Mouse (Mus musculus): ENCODE measurements around the gene 4833439L19Rik.
A peak's percentile ranks its signal among the peaks of the same experiment; 100 is the strongest.

- TF ChIP-seq CTCF (IDR thresholded peaks at IDR 0.05; ENCODE audit: low read depth) (peak; percentile 45), EP300 (IDR thresholded peaks at IDR 0.05; ENCODE audit: low read depth) (no peak)
Observed at GRCm38 (mm10) chr13:54610613-54610971, 45.4 kb upstream of the 4833439L19Rik start.
